Mouse (Mus musculus): ENCODE results near the gene Zbtb4.

Gene Zbtb4

GRCm38 (mm10) chr11:69765221-69766125 is at the start of gene Zbtb4:
Gene Zbtb4, plus strand, starts transcription at chr11:69765912.
- peak; percentile 59 for DNase-seq

DNA sequence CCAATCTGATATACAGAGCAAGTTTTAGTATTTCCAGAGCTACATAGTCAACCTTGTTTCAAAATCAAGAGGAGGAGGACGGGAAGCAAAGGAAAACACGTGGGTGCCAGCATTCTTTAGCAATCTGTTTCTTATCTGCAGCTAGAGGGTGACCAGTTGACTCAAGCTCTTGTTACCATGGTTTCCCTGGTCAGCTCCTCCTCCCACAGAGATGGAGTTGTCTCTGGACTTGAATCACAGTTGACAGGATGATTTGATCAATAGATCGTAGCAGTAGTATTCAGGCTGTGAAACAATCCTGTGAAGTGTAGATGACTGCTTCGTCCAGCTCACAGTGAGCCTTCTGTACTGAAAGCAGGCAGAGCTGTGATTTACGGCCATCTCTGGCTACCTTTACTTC is 49.8 kb upstream of the Zbtb4 start:
- DNase-seq: no peak

DNA sequence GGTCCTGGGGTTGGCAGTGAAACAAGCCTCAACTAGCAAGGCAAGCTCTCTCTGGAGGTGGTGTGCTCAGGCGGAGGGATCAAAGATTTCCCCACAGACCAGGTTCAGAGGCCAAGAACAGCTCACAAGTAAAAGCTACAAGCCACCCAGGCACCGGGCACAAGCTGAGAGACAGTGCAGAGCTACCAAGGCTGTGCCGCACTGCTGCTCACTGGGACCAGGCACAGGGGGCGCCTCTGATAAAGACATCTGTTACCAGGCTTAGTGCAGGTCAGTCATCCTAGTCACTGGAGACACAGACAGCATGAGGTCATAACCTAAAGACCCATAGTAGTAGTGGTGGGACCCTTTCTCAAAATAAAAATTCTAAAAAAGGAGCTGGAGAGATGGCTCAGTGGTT is 48.8 kb upstream of the Zbtb4 start:
- no peak for DNase-seq

GRCm38 (mm10) chr11:69718661-69719060 is 47.1 kb upstream of the Zbtb4 start:
- no peak for DNase-seq

DNA sequence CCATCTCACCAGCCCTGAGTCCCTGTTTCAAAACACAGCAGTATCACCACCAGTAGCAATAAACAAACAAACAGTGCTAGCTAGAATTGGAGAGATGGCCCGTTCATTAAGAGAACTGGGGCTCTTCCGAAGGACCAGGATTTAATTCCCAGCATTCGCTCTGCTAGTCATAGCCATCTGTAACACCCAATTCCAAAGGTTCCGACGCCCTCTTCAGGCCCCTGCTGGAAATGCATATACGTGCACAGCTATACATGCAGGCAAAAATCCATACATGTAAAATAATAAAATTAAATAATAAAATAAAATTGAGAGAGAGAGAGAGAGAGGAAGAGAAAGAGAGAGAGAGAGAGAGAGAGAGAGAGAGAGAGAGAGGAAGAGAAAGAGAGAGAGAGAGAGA is 46.3 kb upstream of the Zbtb4 start:
- DNase-seq: no peak

GRCm38 (mm10) chr11:69720852-69721251 is 44.9 kb upstream of the Zbtb4 start:
- DNase-seq: no peak

- DNase-seq: no peak
These were observed 42.6 kb upstream of the Zbtb4 start for GRCm38 (mm10) chr11:69723074-69723473.

- DNase-seq: no peak
These were observed 39.8 kb upstream of the Zbtb4 start for GRCm38 (mm10) chr11:69725951-69726350.

DNA sequence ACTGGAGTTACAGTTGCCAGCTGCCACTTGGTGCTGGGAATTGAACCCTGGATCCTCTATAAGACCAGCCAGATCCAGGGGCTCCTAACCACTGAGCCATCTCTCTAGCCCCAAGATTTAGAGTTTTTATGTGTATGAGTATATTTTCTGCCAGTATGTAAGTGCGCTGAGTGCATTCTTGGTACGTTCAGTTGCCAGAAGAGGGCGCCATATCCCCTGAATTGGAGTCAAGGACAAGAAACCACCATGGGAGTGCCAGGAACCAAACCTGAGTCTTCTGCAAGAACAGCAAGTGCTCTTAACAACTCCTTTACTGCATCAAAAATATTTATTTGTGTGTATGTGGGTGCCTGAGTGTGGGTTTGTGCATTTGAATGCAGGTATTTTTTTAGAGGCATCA is 36.6 kb upstream of the Zbtb4 start:
- peak; percentile 78 for DNase-seq

DNA sequence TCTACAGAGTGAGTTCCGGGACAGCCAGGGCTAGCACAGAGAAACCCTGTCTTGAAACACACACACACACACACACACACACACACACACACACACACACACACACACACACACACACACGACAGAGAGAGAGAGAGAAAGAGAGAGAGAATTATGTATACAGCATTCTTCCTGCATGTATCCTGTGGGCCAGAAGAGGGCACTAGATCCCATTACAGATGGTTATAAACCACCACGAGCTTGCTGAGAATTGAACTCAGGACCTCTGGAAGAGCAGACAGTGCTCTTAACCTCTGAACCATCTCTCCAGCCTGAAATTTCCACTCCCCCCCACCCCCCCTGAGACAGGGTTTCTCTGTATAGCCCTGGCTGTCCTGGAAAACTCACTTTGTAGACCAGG is 34.3 kb upstream of the Zbtb4 start:
- DNase-seq: peak; percentile 14

- DNase-seq: no peak
These were observed 14.1 kb upstream of the Zbtb4 start for GRCm38 (mm10) chr11:69751635-69752034.

GRCm38 (mm10) chr11:69752686-69753085 is 13.0 kb upstream of the Zbtb4 start:
- no peak for DNase-seq

DNA sequence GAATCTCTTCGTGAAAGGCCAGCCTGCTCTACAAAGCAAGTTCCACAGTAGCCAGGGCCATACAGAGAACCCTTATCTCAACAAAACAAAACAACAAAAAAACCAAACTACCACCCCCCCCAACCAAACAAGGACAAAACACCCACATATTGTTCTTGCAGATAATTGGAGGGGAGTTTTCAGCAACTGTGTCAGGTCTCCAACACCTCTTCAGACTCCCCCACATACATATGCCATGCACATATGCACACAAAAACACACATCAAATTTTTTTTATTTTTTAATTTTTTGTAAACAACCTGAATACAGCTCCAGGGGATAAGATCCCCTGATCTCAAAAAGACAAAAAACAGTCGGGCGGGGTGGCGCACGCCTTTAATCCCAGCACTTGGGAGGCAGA is 11.5 kb upstream of the Zbtb4 start:
- no peak for DNase-seq

DNA sequence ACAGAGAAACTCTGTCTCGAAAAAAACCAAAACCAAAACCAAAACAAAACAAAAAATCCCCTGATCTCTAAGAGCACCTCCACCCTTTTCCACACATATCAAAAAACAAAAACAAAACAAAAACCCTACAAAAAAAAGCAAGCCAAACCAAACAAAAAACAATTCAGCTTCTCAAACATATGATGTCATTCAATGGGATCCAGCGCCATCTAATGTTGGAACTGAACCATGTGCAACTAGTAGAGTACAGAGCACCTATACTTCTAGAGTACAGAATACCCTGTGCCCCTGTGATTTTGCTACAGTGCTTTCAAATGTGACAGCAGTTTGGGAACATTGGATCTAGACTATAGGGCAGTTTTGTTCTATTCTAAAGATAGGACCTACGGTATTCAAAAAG is 11.0 kb upstream of the Zbtb4 start:
- peak; percentile 65 for DNase-seq

- DNase-seq: no peak
These were observed 8.2 kb upstream of the Zbtb4 start for GRCm38 (mm10) chr11:69757303-69758089.

GRCm38 (mm10) chr11:69758090-69758456 is 7.6 kb upstream of the Zbtb4 start:
- peak; percentile 97 for DNase-seq

GRCm38 (mm10) chr11:69758478-69758970 is 7.2 kb upstream of the Zbtb4 start, which contains the start of gene Polr2a:
Gene Polr2a, minus strand, starts transcription at chr11:69758637.
- DNase-seq: peak; percentile 98

DNA sequence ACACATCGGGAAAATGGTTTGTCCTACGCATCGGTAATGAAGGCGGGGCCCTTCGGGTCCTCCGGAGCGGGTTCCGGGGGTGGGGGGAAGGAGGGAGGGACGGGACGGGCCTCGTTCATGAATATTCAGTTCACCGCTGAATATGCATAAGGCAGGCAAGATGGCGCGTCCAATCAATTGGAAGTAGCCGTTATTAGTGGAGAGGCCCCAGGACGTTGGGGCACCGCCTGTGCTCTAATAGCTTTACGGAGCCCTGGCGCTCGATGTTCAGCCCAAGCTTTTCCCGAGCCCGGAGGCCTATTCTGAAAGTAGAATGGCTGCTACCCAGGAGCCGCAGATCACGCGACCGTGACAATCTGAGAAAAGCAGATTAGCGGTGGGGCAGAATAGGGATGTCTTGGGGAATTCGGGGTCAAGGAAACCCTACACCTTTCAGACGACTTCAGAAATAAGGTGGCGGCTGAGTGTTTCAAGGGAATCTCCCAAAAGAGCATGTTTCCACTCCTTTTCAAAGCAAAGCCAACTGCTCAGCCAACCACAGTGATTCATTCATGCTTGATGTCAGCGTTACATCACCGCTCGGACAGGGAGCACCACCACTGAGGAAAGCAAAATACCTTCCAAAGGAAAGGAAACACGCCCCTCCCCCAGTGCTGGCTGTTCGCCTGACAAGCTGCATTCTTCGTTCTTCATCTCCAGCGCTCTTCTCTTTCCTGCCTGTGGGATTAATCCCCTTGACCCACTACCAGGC is 6.6 kb upstream of the Zbtb4 start:
- peak; percentile 88 for DNase-seq

DNA sequence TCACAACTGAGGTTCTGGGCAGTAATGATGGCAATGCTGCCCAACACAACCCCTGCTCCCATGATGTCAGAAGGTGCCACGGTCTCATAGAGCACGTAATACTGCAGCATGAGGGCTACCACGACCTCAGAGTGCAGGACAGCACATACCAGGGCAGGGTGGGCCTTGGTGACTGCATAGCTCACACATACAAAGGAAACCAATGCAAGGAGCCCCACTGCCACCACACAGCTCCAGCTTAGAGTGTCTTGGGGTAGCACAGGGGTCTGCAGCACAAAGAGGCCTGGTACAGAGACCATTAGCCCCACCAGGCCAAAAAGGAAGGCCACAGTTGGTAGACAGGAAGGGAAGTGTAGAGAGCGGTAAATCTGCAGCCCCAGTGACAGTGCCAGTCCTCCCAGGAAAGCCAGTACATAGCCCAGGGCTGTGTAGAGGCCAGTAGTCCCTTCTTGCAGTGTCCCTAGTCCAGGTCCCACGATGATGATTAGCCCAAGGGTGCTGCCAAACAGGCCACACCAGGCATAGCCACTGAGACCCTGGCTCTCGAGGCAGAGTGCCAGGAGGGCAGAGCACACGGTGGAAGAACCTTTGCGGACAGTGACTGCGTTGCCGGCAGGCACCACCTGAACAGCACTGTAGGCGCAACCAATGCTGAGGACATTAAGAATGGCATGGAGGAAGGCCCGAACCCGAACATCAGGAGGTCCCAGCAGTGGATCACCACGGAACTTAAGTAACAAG is 5.4 kb upstream of the Zbtb4 start:
- DNase-seq: no peak

GRCm38 (mm10) chr11:69760901-69761200 is 4.9 kb upstream of the Zbtb4 start:
- no peak for DNase-seq

DNA sequence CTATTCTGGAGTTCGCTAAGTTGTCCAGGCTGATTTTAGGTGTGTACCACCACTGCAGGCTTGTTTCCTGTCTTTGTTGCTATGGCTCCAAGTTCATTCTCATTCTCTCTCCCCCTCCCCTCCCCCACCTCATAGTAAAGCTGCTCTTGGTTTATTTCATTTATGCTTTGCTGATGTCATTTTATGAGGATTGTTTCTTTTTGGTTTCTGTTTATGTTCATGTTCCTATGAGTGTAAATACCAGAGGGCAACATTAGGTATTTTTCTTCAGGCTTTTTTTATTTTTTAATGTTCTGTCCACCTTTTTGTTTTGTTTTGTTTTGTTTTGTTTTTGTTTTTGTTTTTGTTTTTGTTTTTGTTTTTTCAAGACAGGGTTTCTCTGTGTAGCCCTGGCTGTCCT is 3.8 kb upstream of the Zbtb4 start, which contains the start of gene Slc35g3:
Slc35g3 (minus strand) TSS at position 101 of the 400 bp plus-strand sequence.
- DNase-seq: no peak

- peak; percentile 28 for DNase-seq
These were observed 2.2 kb upstream of the Zbtb4 start for GRCm38 (mm10) chr11:69763551-69763950.
